17 mouse cellular contexts compared by ENCODE assay signal in genomic region chr3:142077723-142078302, GRCm38 (mm10).
"Had no signal": no experiment of that assay in that cellular context is flagged by ENCODE, and none has a peak within 500 bp of the region (broad histone marks: within the 10 kb centered on the region; RNA-seq: fewer than 3 reads in every experiment).

No protein-coding gene starts in this region.

- H3K27me3 ChIP-seq: liver, embryonic 12.5 days; midbrain, embryonic 13.5 days; midbrain, embryonic 15.5 days; neural tube, embryonic 13.5 days; neural tube, embryonic 15.5 days had no signal

- H3K36me3 ChIP-seq: liver, embryonic 12.5 days; midbrain, embryonic 13.5 days; midbrain, embryonic 15.5 days; neural tube, embryonic 13.5 days; neural tube, embryonic 15.5 days had no signal

- H3K9me3 ChIP-seq: liver, embryonic 12.5 days; midbrain, embryonic 13.5 days; midbrain, embryonic 15.5 days; neural tube, embryonic 13.5 days; neural tube, embryonic 15.5 days had no signal

- H3K4me1 ChIP-seq: liver, embryonic 12.5 days; midbrain, embryonic 13.5 days; midbrain, embryonic 15.5 days; neural tube, embryonic 13.5 days; neural tube, embryonic 15.5 days had no signal

- H3K27ac ChIP-seq: liver, embryonic 12.5 days; liver, embryonic 14.5 days; midbrain, embryonic 13.5 days; midbrain, embryonic 15.5 days; neural tube, embryonic 13.5 days; neural tube, embryonic 15.5 days had no signal

- H3K4me2 ChIP-seq: liver, embryonic 12.5 days; lung, embryonic 14.5 days; midbrain, embryonic 11.5 days; midbrain, embryonic 13.5 days; midbrain, embryonic 15.5 days; neural tube, embryonic 13.5 days; neural tube, embryonic 15.5 days had no signal

- H3K4me3 ChIP-seq: liver, embryonic 12.5 days; midbrain, embryonic 13.5 days; midbrain, embryonic 15.5 days; neural tube, embryonic 13.5 days; neural tube, embryonic 15.5 days had no signal

- ATAC-seq: liver, embryonic 12.5 days; midbrain, embryonic 13.5 days; midbrain, embryonic 15.5 days had no signal

- H3K9ac ChIP-seq: liver, embryonic 12.5 days; liver, embryonic 14.5 days; lung, embryonic 14.5 days; midbrain, embryonic 13.5 days; midbrain, embryonic 15.5 days; neural tube, embryonic 13.5 days; neural tube, embryonic 15.5 days had no signal

- DNase-seq: lung, adult 18-20 months; lung, embryonic 14.5 days; lung, postnatal 10 days; lung, postnatal 4 days; retina, postnatal 1 day; right cerebral cortex, adult 18-20 months; right cerebral cortex, postnatal 14 days; thymus, adult 2 months; thymus, postnatal 25 days; thymus, postnatal 4 days had no signal
